Comparison of ENCODE assay signal across 28 mouse cellular contexts in the genomic region with DNA sequence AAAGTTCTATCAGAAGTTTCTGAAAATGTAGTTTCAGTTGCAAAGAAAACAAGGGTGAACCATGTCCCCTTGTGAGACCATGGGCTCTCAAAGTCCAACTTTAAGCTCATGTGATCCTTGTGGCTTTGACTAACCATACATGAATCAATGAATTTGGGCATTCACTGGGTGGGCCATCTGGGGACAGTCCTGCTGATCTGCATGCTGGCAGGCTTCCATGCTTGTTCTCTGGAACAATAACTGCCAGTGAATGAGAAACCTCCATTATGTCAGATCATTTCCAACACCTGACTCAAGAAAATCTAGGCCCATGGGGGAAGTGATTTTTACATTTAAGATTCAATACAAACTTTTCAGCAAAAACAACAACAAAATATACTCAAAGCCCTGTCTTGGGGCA.
DNase-seq lines count a peak whose midpoint lies in the region; ATAC-seq and TF ChIP-seq lines count a peak whose summit lies in the region.
"Had no signal": no experiment of that assay in that cellular context is flagged by ENCODE, and none has a peak within 500 bp of the region (broad histone marks: within the 10 kb centered on the region; RNA-seq: fewer than 3 reads in every experiment).

No protein-coding gene starts in this region.

- no peaks in the 10 kb centered on the region for H3K27me3 ChIP-seq in liver, postnatal 0 days (ENCODE audit: insufficient read depth, low read length)
- 0 out of 2 replicates have a peak, but pooled peaks cover 14% of the 10 kb centered on the region for H3K27me3 ChIP-seq in liver, embryonic 12.5 days (replicated peaks)
- H3K27me3 ChIP-seq: CH12.LX; embryonic facial prominence, embryonic 12.5 days; embryonic facial prominence, embryonic 15.5 days; heart, embryonic 13.5 days had no signal

- no peak for TF ChIP-seq POLR2A in cortical plate, adult 2 months (IDR thresholded peaks at IDR 0.05; ENCODE audit: extremely low read depth, insufficient read depth, low read length)

- no peak overlapping the region for H3K4me2 ChIP-seq in liver, postnatal 0 days (ENCODE audit: low read depth, low read length)
- no peak overlapping the region for H3K4me2 ChIP-seq in liver, embryonic 12.5 days
- H3K4me2 ChIP-seq: embryonic facial prominence, embryonic 12.5 days; embryonic facial prominence, embryonic 15.5 days; heart, embryonic 13.5 days; hindbrain, embryonic 14.5 days had no signal

- DNase-seq in layer of hippocampus, adult 11-12 months (ENCODE audit: low spot score): peak; percentile 73
- no peak for DNase-seq in layer of hippocampus, postnatal 36 days
- DNase-seq in left cerebral cortex, adult 2 months (ENCODE audit: extremely low spot score in 1 of 2, low spot score in 2 of 2): no peak
- no peak for DNase-seq in left cerebral cortex, postnatal 36 days (ENCODE audit: low spot score in 2 of 2)
- no peak for DNase-seq in liver, postnatal 0 days
- DNase-seq: adrenal gland, postnatal 10 days; adrenal gland, postnatal 36 days; B cell, adult 2 months; cerebellum, adult 11-12 months; cerebellum, adult 8-10 months; cerebellum, postnatal 36 days; forebrain, postnatal 0 days; gastrocnemius, postnatal 25 days; heart, adult 2 months; heart, postnatal 14 days; heart, postnatal 4 days had no signal

- peaks cover 6% of the 10 kb centered on the region; the same call in 1 of the 2 replicates for H3K4me1 ChIP-seq in liver, postnatal 0 days (ENCODE audit: insufficient read depth)
- 0 out of 2 replicates have a peak, but pooled peaks cover 4% of the 10 kb centered on the region for H3K4me1 ChIP-seq in liver, embryonic 12.5 days
- H3K4me1 ChIP-seq in cortical plate, adult 2 months (ENCODE audit: control insufficient read depth, insufficient read depth, low read length): peaks cover 32% of the 10 kb centered on the region

- TF ChIP-seq EP300 in liver, postnatal 0 days (IDR thresholded peaks at IDR 0.05; ENCODE audit: low read depth): peak; percentile 21; the same call in 1 of the 2 replicates

- intact Hi-C loops in left cerebral cortex, adult 2 months (cut with DNase I): loop anchor here (2.0 kb wide), 1 partner anchor 35 kb away; no protein-coding TSS in a partner anchor
- intact Hi-C loops in left cerebral cortex, postnatal 36 days (cut with DNase I): loop anchor here (5.0 kb wide), 1 partner anchor 34 kb away; no protein-coding TSS in a partner anchor

- no peaks in the 10 kb centered on the region for H3K36me3 ChIP-seq in liver, postnatal 0 days (replicated peaks; ENCODE audit: insufficient read depth, low read length)
- H3K36me3 ChIP-seq in liver, embryonic 12.5 days: no peaks in the 10 kb centered on the region
- H3K36me3 ChIP-seq: embryonic facial prominence, embryonic 12.5 days; embryonic facial prominence, embryonic 15.5 days; heart, embryonic 10.5 days; heart, embryonic 13.5 days had no signal

- H3K27ac ChIP-seq in left cerebral cortex, adult 2 months: peak overlapping the region; percentile 59
- no peak overlapping the region for H3K27ac ChIP-seq in liver, postnatal 0 days (ENCODE audit: low read depth)
- H3K27ac ChIP-seq in liver, embryonic 12.5 days: no peak overlapping the region
- 0 out of 2 replicates have a peak overlapping the region, but pooled peaks have one; percentile 22 for H3K27ac ChIP-seq in cortical plate, adult 2 months (ENCODE audit: insufficient read depth, low read length)
- H3K27ac ChIP-seq: embryonic facial prominence, embryonic 12.5 days; embryonic facial prominence, embryonic 15.5 days; heart, adult 2 months; heart, embryonic 10.5 days; heart, embryonic 13.5 days; hindbrain, embryonic 14.5 days; hindbrain, postnatal 0 days had no signal

- no peaks in the 10 kb centered on the region for H3K9me3 ChIP-seq in liver, postnatal 0 days (ENCODE audit: low read length)
- H3K9me3 ChIP-seq in liver, embryonic 12.5 days (replicated peaks): no peaks in the 10 kb centered on the region
- H3K9me3 ChIP-seq: embryonic facial prominence, embryonic 12.5 days; embryonic facial prominence, embryonic 15.5 days; G1E; heart, embryonic 10.5 days; heart, embryonic 13.5 days had no signal

- no peak for TF ChIP-seq CTCF in left cerebral cortex, adult 2 months (IDR thresholded peaks at IDR 0.05)
- no peak for TF ChIP-seq CTCF in liver, postnatal 0 days (IDR thresholded peaks at IDR 0.05; ENCODE audit: low read depth)
- no peak for TF ChIP-seq CTCF in cortical plate, adult 2 months (IDR thresholded peaks at IDR 0.05; ENCODE audit: extremely low read depth, insufficient read depth, low read length)

- no peak overlapping the region for H3K9ac ChIP-seq in liver, postnatal 0 days (replicated peaks)
- H3K9ac ChIP-seq in liver, embryonic 12.5 days: no peak overlapping the region
- H3K9ac ChIP-seq: embryonic facial prominence, embryonic 12.5 days; embryonic facial prominence, embryonic 15.5 days; forebrain, postnatal 0 days; heart, embryonic 13.5 days; hindbrain, embryonic 14.5 days had no signal

- ATAC-seq in liver, postnatal 0 days: peak; percentile 47; the same call in 1 of the 2 replicates
- no peak for ATAC-seq in liver, embryonic 12.5 days
- ATAC-seq: forebrain, embryonic 14.5 days; forebrain, postnatal 0 days; hindbrain, postnatal 0 days; Patski had no signal

- H3K4me3 ChIP-seq in left cerebral cortex, adult 2 months: no peak overlapping the region
- no peak overlapping the region for H3K4me3 ChIP-seq in liver, postnatal 0 days (ENCODE audit: low read depth, low read length)
- H3K4me3 ChIP-seq in liver, embryonic 12.5 days: no peak overlapping the region
- no peak overlapping the region for H3K4me3 ChIP-seq in cortical plate, adult 2 months (ENCODE audit: insufficient read depth, low read length)
- H3K4me3 ChIP-seq: embryonic facial prominence, embryonic 12.5 days; embryonic facial prominence, embryonic 15.5 days; heart, adult 2 months; heart, embryonic 10.5 days; heart, embryonic 13.5 days had no signal

Comparison
In these comparisons a context has a peak if more than half of its experiments do, and no peak if none do; other contexts are left out.
1. H3K27ac ChIP-seq: peak in left cerebral cortex, adult 2 months (single experiment) and cortical plate, adult 2 months (single experiment); none in liver, postnatal 0 days (single experiment) and liver, embryonic 12.5 days (single experiment).